ENCODE assay signal across 9 mouse cellular contexts in the genomic region with DNA sequence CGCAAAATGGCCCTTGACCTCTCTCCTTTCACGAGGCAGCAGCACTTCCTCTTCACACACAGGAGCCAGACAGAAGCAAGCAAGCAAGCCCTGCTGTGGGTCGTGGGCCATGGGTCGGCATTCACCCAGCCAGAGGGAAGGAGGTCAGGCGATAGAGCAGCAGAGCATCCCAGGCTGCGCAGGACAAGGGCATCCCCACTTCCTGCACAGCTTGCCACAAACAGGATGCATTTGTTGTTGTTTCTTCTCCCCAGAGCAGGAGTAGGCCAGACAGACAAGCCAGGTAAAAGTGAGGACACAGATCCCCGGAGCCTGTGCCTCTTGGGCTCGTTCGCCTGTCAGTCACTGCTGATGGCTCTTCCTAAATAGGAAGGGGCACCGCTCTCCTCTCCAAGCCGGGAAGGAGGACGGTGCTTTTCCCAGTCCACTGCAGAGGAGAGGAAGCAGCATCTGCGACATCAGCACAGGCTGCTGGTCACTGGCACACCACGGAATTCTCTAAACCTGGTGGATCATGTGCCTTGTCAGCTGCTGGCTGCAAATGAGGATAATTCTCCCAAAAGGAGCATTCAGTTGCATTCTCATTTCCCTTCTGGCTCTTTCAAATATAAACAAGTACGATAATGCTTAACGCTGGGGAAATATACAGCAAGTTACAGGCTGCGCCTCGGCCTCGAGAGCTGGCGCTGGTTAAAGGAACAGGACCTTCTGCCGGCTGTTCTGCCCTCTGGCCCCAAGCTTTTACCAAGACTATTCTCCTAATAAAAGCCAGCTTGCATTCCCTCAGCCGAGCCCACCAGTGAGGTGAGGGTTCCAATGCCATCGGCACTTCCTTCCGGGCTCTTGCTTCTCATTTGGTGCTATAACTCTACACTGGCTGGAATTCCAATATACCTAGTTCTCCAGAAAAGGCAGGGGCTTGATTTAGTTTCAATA.
A peak's percentile ranks its signal among the peaks of the same experiment; 100 is the strongest.
DNase-seq lines count a peak whose midpoint lies in the region; ATAC-seq and TF ChIP-seq lines count a peak whose summit lies in the region.
"Had no signal": no experiment of that assay in that cellular context is flagged by ENCODE, and none has a peak within 500 bp of the region (broad histone marks: within the 10 kb centered on the region; RNA-seq: fewer than 3 reads in every experiment).

No protein-coding gene starts in this region.

- no peaks in the 10 kb centered on the region for H3K36me3 ChIP-seq in midbrain, embryonic 11.5 days (ENCODE audit: control insufficient read depth, insufficient read depth, low read length)
- H3K36me3 ChIP-seq in intestine, postnatal 0 days (ENCODE audit: control insufficient read depth, insufficient read depth): peaks cover 13% of the 10 kb centered on the region; the same call in 1 of the 2 replicates

- H3K4me1 ChIP-seq in midbrain, embryonic 11.5 days (ENCODE audit: control insufficient read depth, insufficient read depth, low read length): peaks cover 14% of the 10 kb centered on the region
- 0 out of 2 replicates have a peak, but pooled peaks cover 6% of the 10 kb centered on the region for H3K4me1 ChIP-seq in intestine, postnatal 0 days (replicated peaks; ENCODE audit: control insufficient read depth, insufficient read depth, low read length)

- 53% methylated on average over 24 of the region's 24 CpGs for WGBS in midbrain, embryonic 11.5 days
- 61% methylated on average over 24 of the region's 24 CpGs for WGBS in intestine, postnatal 0 days

- H3K9ac ChIP-seq in midbrain, embryonic 11.5 days (ENCODE audit: low read length): no peak overlapping the region
- H3K9ac ChIP-seq in intestine, postnatal 0 days (ENCODE audit: low read depth, low read length): no peak overlapping the region
- H3K9ac ChIP-seq: embryonic facial prominence, embryonic 15.5 days had no signal

- no peak for ATAC-seq in midbrain, embryonic 11.5 days (ENCODE audit: low FRiP score)
- no peak for ATAC-seq in intestine, postnatal 0 days

- H3K27me3 ChIP-seq in midbrain, embryonic 11.5 days (ENCODE audit: control insufficient read depth, insufficient read depth, low read length): no peaks in the 10 kb centered on the region
- H3K27me3 ChIP-seq in intestine, postnatal 0 days (replicated peaks; ENCODE audit: control insufficient read depth, insufficient read depth, low read length): no peaks in the 10 kb centered on the region

- no peak overlapping the region for H3K4me2 ChIP-seq in midbrain, embryonic 11.5 days
- no peak overlapping the region for H3K4me2 ChIP-seq in intestine, postnatal 0 days (replicated peaks; ENCODE audit: low read depth)
- H3K4me2 ChIP-seq: embryonic facial prominence, embryonic 15.5 days had no signal

- H3K27ac ChIP-seq in midbrain, embryonic 11.5 days (ENCODE audit: low read depth, low read length): no peak overlapping the region
- H3K27ac ChIP-seq in intestine, postnatal 0 days (ENCODE audit: low read depth, low read length): no peak overlapping the region

- TF ChIP-seq CTCF in intestine, postnatal 0 days (IDR thresholded peaks at IDR 0.05; ENCODE audit: low read depth): no peak

- no peak overlapping the region for H3K4me3 ChIP-seq in midbrain, embryonic 11.5 days (ENCODE audit: low read depth, low read length)
- no peak overlapping the region for H3K4me3 ChIP-seq in intestine, postnatal 0 days (ENCODE audit: low read depth, low read length)
- H3K4me3 ChIP-seq: embryonic facial prominence, embryonic 15.5 days; myocyte had no signal

- H3K9me3 ChIP-seq in midbrain, embryonic 11.5 days (ENCODE audit: control insufficient read depth, low read length): no peaks in the 10 kb centered on the region
- no peaks in the 10 kb centered on the region for H3K9me3 ChIP-seq in intestine, postnatal 0 days (ENCODE audit: control insufficient read depth)
- H3K9me3 ChIP-seq: embryonic facial prominence, embryonic 15.5 days had no signal

- DNase-seq in kidney, postnatal 10 days: peak; percentile 43
- no peak for DNase-seq in kidney, adult 18-20 months
- peak; percentile 59 for DNase-seq in embryo, embryonic 11 days
- DNase-seq in forelimb bud, embryonic 11.5 days (ENCODE audit: low read depth, low spot score): peak; percentile 76
- peak; percentile 86 for DNase-seq in midbrain, embryonic 11.5 days (ENCODE audit: low spot score, missing footprints)
- DNase-seq in cerebellum, adult 8-10 months: no peak

Comparison
In these comparisons a context has a peak if more than half of its experiments do, and no peak if none do; other contexts are left out.
1. DNase-seq: peak in kidney, postnatal 10 days (single experiment), embryo, embryonic 11 days (single experiment), forelimb bud, embryonic 11.5 days (single experiment) and midbrain, embryonic 11.5 days (single experiment); none in kidney, adult 18-20 months (single experiment) and cerebellum, adult 8-10 months (single experiment).